Mouse (Mus musculus) layer of hippocampus, postnatal 25 days (tissue): ENCODE measurements around the gene Pik3r2. TPM values are rescaled to one million over a fixed set of nuclear protein-coding genes. Genes with fewer than 3 reads are reported as not detected.

Experiments
- DNase-seq, 2 experiments: peaks; one replicate each; pipeline ENCODE4 v3.0.0; 2022; ENCODE audit warnings: mixed read lengths in 2 of 2, low spot score in 1 of 2; ENCODE audit errors: extremely low spot score in 1 of 2
- total RNA-seq, 2 experiments: library from RNA; stranded (reverse); gene quantifications; 2 replicates each; pipeline ENCODE4 v1.2.3; 2021

The Pik3r2 gene
- total RNA-seq, 2 experiments from 2014 or later, result 154 to 159 TPM

- DNase-seq, result peak; percentile 80 to 83
Measured at GRCm38 (mm10) chr8:70760775-70761406, 15.6 kb downstream of the Pik3r2 start, which contains the start of gene Mpv17l2. Gene Mpv17l2 (minus strand): TSS chr8:70760946.

GRCm38 (mm10) chr8:70760350-70760749 is 16.2 kb downstream of the Pik3r2 start:
- DNase-seq, result peak in 1 of 2 experiments; percentile 15

GRCm38 (mm10) chr8:70758616-70759561 is 17.6 kb downstream of the Pik3r2 start:
- DNase-seq, result peak in 1 of 2 experiments; percentile 25

- peak in 1 of 2 experiments; percentile 51 for DNase-seq
Measured at GRCm38 (mm10) chr8:70758308-70758615, 18.3 kb downstream of the Pik3r2 start.

GRCm38 (mm10) chr8:70757523-70758307 is 18.8 kb downstream of the Pik3r2 start:
- DNase-seq, result peak in 1 of 2 experiments; percentile 18

GRCm38 (mm10) chr8:70756476-70757040 is 20.0 kb downstream of the Pik3r2 start:
- DNase-seq, result peak in 1 of 2 experiments; percentile 4

GRCm38 (mm10) chr8:70755661-70756475 is 20.6 kb downstream of the Pik3r2 start:
- DNase-seq, result peak; percentile 5 to 9

GRCm38 (mm10) chr8:70754871-70755660 is 21.4 kb downstream of the Pik3r2 start:
- peak; percentile 62 to 71 for DNase-seq

- DNase-seq, result peak; percentile 80 to 87
Measured at GRCm38 (mm10) chr8:70754043-70754870, 22.3 kb downstream of the Pik3r2 start, which contains the start of gene Rab3a. Gene Rab3a (plus strand): TSS chr8:70754679.

GRCm38 (mm10) chr8:70753151-70753550 is 23.4 kb downstream of the Pik3r2 start:
- peak in 1 of 2 experiments; percentile 63 for DNase-seq

- DNase-seq, result peak; percentile 64 to 92
Measured at GRCm38 (mm10) chr8:70752000-70752764, 24.3 kb downstream of the Pik3r2 start.

GRCm38 (mm10) chr8:70750128-70750680 is 26.3 kb downstream of the Pik3r2 start:
- DNase-seq, result peak in 1 of 2 experiments; percentile 2

- no peak for DNase-seq
Measured at GRCm38 (mm10) chr8:70749097-70749674, 27.3 kb downstream of the Pik3r2 start.

GRCm38 (mm10) chr8:70748246-70749096 is 28.0 kb downstream of the Pik3r2 start:
- no peak for DNase-seq

GRCm38 (mm10) chr8:70747211-70747890 is 29.2 kb downstream of the Pik3r2 start:
- no peak for DNase-seq
